Mouse (Mus musculus): ENCODE measurements around the gene Cacna1d.

The Cacna1d gene

DNA sequence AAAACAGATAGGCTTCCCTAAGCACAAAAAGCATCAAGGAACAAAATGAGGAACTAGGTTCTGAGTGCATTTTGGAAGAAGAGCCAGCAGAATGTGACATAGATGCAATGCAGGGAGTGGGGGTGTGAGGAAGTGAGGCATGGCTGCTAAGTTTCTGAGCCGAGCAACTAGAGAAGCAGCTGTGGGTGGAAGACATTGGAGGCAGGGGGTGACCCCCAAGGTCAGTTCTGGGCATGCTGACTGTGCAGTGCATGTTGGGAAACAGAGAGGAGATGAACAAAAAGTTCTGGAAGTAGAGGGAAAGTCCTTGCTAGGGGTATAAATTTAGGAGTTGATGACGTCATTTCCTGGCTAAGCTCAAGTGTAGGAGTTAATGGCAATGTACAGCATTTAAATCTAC is 33.4 kb downstream of the Cacna1d start:
- peak; percentile 30 for DNase-seq

DNA sequence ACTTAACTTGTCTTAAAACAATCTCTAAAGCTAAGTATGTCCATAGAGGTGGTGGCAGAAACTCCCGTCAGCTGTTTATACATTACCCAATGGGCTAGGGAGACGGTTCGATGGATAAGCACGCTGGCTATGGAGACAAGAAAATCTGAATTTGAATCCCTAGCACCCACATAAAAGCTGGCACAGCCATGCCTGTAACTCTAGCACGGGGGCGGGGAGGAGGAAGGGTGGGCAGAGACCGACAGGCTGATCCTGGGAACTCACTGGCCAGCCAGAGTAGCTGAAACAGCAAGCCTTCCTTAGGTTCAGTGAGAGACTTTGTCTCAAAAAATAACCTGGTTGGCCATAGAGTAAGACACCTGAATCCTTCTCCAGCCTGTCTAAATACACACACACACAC is 33.8 kb downstream of the Cacna1d start:
- no peak for DNase-seq

DNA sequence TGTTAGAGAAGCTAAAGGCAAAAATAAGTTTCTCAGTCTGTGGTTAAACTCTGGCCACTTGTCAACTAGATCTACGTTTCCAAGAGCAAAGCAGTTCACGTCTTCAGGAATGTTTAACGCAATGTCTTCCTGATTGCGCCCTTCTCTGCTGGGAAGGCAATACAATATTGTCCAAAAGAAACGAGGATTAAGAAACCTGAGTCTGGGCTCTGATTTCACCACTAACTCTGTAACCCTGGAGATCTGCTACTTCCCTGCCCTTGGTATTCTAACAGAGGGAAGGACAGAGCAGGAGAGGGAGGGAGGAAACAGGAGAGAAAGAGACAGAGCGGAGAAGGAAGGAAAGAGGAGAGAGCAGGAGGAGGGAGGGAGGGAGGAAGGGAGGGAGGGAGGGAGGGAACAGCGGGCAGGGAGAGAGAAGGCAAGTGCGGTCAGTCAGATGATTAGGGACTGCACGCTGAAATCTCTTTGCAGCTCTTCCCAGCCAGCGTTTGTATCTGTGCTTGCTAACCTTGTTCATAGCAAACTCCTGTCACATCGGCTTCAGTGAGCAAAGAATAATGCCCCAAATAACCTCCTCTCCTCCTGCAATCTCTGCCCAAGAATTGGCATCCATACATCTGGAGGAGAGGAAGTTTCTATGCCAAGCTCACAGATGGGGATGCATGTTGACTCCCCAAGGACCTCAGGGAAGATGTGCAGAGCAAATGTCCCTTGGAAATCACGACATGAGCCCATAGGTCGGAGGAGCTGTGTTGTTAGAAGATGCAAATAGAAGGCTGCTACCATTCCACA is 35.3 kb downstream of the Cacna1d start:
- DNase-seq, result no peak

DNA sequence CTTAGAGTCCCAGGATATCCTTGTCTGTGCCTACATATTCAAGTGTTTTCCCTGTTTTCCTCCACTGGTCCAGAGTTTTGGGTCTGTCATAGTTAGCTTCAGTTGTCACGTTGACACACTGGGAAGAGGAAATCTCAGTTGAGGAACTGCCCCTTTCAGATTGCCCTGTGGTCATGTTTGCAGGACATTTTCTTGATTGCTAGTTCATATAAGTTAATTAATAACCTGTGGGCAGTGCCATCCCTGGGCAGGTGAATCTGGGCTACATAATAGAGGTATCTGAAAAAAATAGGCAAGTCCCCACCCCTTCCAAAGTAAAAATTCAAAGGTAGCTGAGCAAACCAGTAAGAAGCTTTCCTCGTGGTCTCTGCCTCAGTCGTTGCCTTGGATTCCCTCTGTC is 51.3 kb downstream of the Cacna1d start:
- no peak for DNase-seq

DNA sequence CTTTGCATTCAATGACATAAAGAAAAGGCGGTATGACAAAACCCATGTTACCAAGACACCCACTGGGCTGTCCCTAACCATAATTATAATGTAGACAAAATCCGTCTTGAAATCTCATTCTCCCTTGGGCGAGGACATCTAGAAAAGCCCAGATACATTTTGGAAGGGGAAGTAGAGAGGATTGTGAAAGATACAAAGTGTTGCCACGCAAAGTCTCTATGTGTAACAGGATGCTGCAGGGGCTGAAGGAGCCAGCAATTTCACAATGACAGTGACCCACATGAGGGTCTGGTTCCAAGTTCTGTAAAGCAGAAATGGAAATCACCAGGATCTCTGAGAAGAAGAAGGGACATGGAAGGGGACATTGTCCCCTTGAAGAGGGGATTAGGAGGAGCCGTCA is 55.9 kb downstream of the Cacna1d start:
- DNase-seq, result no peak

DNA sequence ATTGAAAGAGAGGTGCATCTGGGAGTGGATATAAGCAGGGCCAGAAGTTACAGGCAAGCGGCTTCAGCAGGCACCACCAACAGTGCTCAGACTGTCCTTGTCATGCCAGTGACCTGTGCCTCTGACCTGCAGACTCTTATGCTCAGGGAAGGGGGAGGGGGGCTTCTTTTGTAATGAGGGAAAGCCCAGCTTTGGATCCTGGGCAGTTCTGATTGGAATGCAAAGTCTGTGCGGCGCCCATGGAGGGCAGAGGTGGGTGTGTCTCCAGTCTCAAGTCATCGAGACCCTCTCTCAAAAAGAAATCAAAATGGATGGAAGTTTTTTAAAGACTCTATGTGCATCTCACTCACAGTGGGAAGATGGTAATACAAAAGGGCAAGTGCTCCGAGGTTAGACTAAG is 60.8 kb downstream of the Cacna1d start:
- no peak for DNase-seq

DNA sequence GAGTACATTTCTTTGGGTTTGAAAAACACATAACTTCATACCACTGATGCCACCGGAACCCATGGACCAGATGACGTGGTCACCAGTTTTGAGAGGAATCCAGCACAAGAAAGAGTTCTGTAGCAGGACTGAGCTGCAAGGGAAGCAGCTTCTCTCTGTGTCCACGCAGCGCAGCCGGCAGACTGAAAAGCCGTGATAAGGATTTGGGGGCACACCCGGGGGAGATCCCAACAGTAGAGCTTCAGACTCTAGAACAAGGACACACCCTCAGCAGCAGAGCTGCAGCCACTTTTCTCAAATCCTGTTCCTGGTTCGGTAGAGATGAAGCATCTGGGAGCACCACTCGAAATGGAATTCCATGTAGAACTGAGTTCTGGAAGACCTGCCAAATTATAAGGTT is 61.2 kb downstream of the Cacna1d start:
- no peak for DNase-seq

DNA sequence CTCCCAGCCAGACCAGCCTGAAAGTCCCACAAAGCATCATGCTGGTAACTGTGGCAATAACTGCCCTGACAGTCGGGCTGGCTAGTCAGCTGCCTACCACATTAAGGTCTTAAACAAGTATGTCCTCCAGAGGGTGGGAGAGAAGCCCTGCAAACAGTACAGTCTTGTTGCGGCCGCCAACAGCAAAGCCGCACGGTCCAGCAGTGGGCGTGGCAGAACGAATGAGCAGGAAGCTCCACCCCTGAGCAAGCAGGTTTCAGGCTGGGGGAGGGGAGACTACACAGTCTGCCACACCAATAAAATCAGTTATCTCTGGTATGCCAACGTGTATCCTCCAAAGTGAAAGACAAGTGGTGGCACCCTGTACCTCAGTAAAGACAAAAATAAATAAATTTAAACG is 61.6 kb downstream of the Cacna1d start:
- peak; percentile 28 for DNase-seq

DNA sequence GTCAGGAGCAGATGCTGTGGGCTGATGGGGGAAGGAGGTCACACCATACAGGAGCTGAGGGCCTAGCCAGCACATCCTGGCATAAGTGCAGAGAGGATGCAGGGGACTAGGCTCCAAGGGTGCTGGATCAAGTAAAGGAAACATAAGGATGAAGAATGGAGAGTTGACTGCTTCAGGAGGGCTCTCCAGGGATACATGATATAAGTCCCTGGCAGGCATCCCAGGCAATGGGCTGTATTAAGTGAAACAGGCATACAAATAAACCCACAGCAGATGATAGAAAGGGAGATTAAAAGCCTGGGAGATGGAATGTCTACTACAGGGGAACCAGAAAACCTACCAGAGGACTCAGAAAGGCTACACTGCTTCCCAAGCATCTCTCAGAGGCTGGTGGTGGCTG is 62.5 kb downstream of the Cacna1d start:
- no peak for DNase-seq

DNA sequence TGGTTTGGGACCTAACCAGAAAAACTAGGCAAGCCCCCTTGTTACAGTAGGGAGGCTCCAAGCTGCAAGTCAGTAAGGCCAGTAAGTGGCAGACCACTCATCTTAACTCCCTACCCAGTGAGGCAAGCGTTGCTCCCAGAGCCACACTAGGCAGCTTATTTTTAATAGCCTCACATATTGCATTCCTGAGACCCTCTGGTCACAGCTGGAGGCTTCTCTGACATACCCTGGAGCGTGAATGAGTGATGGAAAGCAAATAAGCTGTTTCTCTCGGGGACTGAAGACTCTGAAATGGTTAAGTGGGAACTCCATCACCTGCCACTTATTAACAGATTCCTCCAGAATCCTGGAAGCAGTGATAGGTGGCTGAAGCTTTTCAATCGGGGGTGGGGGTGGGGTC is 65.4 kb downstream of the Cacna1d start:
- no peak for DNase-seq

DNA sequence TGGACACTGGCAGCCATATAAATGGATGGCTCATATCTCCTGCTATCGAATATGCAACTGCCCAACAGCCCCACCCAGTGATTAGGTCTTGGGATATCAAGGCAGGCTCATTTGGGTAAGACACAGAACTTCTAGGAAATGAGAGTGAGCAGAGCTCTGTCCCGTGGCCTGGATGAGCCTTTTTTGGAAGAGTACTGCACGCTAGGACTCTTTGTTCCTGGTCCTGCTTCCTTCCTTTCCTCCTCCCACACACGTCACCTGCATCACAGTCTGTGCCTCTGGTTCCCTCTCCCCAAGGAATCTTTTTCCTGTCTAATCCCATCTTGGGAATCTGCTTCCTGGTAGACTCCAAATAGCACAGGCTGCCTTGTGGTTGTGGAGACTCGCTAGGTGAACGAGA is 66.1 kb downstream of the Cacna1d start:
- DNase-seq, result no peak

DNA sequence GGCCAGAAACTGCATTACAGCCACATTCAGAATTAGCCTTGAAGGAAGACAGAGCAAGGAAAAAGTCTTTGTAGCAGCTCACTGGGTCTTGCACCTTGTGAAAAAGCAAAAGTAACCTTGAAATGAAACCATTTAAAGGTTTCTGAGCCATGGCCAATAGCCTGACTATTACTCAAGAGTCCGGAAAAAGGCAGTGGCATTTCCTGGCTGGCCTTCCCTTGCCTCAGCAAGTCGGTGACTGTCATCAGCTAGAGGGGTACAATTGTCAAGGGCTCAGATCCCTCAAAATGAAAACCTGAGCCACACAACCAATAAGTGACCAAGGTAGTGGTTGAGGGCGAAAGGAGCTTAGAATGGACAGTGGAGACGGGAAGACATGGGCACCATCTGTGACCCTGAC is 66.6 kb downstream of the Cacna1d start:
- DNase-seq, result no peak

DNA sequence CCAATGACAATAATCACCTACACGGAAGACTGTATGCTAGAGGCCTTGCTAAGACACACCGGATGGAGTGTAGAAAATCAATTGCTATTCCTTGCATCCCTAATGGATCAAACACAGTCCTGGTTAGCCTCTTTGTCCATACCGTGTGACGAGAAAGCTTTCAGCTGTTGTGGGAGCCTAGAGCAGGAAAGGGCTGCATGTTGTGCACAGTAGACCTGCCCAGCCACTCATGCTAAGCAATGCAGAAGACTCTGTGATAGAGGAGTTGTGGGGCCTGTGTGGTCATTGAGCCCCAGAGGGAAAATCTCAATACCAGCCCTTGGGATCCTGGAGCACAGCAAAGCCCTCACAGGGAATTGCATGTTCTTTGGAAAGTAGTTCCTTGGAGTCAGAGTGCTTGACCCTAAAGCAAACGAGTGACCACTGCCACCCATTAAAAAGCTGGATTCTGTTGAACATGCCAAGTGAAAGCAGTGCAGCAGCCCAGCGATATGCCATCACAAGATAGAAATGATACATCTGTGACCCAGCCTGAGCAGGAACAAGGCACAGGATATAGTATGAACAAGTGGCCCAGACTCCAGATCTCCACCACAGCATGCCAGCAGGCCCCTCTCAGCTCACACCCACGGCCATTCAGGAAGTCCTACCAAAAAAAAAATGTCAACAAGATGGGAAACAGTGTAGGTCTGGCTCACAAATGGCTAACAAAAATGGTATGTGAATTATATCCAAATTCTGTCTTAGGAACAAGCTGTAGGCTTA is 68.7 kb downstream of the Cacna1d start:
- DNase-seq, result no peak

DNA sequence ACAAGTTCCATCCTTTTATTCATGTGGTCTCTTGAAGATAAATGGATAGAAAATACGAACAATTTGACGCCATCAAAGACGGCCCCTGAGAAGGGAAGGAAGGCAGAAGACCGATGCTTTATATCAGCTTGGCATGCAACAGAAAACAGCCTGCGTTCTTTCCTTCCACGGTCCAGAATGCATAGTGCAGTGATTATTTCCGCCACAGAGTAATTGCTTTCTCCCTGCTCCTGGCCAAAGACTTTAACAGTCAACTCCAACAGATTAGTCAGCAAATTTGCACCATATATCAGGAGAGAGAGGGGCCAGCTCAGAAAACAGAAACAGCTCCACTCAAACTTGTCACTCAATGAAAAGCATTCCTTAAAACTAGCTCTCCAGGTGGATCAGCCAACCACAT is 71.8 kb downstream of the Cacna1d start:
- DNase-seq, result no peak

DNA sequence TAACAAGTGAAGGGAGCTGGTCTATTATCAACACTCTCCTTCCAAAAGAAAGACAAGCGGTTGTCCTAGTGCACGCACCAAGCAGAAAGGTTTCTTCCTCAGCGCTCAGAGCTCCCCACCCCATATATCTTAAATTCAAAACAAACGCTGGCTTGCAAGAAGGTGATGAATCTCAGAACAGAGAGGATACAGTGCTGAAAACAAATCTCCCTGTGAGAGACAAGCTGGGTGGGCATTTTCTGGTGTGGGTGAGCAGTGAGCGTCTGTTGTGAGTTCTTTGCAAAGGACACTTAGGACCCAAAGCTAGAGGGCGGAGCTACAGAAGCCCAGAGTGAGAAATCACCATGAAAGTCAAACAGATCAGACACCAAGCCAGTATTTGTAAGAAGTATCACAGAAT is 72.2 kb downstream of the Cacna1d start:
- DNase-seq, result no peak

DNA sequence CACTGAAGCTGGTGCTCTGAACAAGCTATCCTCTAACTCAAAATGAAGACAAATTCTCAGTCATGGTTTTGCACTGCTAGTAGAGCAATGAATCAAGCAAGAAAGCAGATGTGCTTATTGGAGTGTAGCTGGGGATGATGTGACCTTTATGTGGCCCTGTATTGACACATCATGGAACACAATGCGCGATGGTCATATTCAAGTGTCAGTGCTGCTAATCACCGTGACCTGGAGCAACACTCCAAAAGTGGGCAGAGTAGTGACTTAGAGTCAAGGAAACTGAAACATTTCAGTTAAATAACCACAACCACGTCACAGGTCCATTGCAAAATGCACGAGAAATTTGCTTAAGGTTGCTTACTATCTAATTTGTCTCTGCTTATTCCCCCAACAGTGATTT is 75.4 kb downstream of the Cacna1d start:
- no peak for DNase-seq

DNA sequence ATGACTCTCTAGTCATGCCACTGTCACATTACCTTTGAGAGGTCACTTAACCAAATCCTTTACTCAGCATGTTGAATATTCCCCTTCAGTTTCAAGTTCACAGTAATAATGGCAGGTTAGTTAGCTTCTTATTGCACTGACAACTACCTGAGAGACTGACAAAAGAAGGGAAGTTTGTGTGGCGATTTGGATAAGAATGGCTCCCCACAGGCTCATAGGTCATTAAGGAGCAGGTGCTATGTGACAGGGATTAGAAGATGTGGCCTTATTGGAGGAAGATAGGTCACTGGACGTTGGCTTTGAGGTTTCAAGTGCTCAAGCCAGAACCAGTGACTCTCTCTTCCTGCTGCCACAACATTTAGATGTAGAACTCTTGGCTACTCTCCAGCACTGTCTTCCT is 77.1 kb downstream of the Cacna1d start:
- no peak for DNase-seq

DNA sequence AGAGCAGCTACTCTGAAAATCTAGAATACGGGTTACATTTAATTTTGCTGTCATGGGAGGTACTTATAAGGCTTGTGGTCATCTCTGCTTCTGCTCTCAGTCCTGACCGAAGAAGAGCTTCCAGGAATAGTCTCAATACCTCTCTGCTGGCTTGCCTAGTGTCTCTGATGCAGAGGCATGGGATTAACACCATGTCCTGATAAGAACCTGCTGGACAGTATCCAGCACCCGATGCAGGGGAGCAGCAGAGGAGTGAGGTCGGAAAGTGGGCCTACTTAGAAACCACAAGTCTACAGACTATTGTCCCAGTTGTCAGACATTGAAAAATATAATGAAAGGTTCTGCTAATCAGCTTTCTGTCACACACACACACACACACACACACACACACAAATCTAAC is 81.9 kb downstream of the Cacna1d start:
- no peak for DNase-seq

DNA sequence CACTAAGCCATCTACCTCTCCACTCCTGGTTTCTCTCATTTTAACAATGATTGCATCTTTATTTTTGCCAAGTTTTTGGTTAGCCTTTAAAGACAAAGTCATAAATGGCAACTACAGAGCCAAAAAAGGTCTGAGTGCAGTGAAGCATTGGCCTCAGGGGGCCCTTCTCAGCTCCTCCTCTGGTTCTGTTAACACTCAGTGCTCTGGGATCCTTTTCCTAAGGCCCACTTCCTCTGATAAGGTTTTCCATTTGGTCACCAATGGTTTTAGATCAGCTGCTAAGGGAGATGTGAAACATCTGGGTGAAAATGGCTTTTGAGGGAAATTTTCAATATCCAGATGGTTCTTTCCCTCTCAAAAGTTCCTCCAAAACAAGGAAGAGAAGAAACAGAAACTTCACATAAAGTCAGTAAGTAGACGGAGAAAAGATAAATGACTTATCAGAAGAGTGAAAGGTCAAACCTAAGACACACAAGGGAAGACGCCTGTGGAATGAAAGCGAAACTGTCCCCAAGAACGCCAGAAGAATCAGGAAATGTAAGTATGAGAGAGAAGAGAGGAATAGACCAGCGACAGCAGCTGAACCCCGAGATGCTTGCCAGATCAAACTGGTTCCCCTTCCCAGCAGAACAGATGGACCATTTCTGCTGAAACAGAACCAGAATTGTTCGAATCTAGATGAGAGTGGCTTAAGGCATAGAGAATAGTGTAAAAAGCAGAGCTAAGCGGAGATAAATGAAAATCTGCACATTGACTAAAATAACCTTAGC is 85.6 kb downstream of the Cacna1d start:
- DNase-seq, result no peak

DNA sequence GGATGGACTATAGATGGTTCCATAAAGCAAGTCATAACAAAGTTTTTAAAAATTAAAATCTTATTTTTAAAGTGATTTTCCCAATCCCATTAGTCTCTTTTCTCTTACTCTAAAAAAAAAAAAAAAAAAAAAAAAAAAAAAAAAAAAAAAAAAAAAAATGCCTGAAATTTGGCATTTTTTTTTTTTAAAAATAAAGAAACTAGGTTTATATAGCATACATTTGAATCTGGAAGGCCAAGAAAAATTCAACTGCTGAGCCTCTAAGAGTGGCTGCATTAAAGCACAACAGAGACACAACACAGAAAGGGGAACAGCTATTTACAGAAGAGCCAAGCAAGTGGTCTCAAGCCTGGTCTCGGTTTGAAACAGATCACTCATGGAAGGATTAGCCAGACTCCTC is 112.9 kb downstream of the Cacna1d start:
- no peak for DNase-seq

DNA sequence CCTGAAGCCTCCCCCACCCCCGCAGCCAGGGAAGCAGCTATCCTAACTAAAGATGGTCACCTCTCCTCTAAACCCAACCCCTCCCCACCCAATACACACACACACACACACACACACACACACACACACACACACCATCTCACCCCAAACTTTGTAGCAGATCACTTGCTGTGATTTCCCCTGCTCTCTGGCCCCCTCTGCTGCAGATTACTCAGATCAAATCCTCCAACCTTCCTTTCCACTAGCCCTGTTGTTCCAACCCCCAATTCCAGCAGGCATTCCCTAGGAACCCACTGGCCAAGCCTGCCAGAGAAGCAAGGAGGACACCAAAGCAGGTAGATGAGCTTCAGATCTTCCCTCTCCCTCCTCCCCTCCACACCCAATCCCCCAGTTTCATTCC is 118.4 kb downstream of the Cacna1d start:
- DNase-seq, result peak; percentile 41

DNA sequence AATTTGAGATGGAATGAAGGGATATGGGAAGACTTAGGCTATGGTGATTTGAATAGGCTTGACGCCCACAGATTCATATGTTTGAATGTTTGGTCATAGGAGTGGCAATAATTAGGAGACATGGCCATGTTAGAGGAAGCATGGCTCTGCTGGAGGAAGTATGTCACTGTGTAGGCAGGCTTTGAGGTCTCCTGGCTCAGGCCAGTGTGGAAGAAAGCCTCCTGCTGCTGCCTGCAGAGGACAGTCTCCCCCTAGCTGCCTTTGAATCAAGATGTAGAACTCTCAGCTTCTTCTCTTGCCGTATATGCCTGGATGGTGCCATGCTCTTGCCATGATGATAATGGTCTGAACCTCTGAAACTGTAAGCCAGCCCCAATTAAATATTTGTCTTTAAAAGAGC is 120.2 kb downstream of the Cacna1d start:
- peak; percentile 21 for DNase-seq

DNA sequence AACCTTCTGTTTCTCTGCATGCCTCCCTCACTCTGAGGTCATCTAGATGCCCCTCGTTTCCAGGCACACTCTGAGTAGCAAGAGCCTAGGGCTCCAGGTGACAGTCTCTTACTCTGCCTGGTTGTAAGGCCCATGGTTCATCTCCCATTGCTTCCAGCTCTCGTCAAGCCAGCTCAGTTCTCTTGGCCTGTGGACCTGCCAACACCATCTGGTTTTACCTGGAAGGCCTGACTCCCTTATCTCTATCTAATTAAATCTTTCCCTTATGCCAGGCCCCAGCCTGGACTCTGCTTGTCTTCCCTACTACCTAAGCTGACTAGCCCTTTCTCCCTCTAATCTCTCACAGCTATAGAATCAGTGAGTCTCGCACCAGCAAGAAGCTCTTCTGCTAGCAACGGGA is 124.2 kb downstream of the Cacna1d start:
- DNase-seq, result no peak

DNA sequence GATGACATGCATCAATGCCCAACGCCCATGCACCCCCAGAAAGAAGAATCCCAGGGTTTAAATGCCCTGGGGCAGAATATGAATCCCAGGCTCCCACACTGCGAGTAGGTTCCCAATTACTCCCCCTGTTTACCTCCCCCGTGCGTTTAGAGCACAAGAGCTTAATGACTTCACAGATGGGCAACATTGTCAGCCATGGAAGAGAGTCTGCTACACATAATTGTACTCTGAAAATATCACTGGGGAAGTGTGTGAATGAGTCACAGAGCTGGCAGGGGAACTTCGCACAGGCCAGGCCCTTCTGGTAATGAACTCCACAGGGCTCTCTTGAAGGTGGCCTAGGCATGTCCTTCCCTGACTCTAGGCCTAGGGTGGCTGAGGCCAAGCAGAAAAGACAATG is 125.4 kb downstream of the Cacna1d start:
- peak; percentile 1 for DNase-seq
